Mouse (Mus musculus): Measurements from ENCODE around the gene Marc1. TPM values are rescaled to one million over a fixed set of nuclear protein-coding genes. Genes with fewer than 3 reads are reported as not detected.

Gene Marc1
- polyA plus RNA-seq, 1 experiment from 2014 or later, result 3.9 TPM

GRCm38 (mm10) chr1:184829897-184830296, 18.8 kb upstream of the Marc1 start:
- WGBS, result 88% methylated on average over 8 of the region's 8 CpGs
- Histone ChIP-seq H3K27ac (ENCODE audit: low read depth, low read length) (no peak overlapping the region), H3K4me2 (no peak overlapping the region), H3K36me3 (ENCODE audit: control insufficient read depth, insufficient read depth, low read length) (peaks cover 38% of the 10 kb centered on the region), H3K27me3 (replicated peaks; ENCODE audit: control insufficient read depth, insufficient read depth, low read length) (no peaks in the 10 kb centered on the region), H3K9me3 (ENCODE audit: control insufficient read depth, low read length) (no peaks in the 10 kb centered on the region), H3K4me1 (replicated peaks; ENCODE audit: control insufficient read depth, insufficient read depth, low read length) (peaks cover 6% of the 10 kb centered on the region), H3K4me3 (ENCODE audit: low read depth, low read length) (no peak overlapping the region), H3K9ac (ENCODE audit: low read depth, low read length) (no peak overlapping the region)
- DNase-seq (ENCODE audit: low spot score) (no peak), ATAC-seq (replicated peaks; ENCODE audit: low FRiP score) (no peak)

GRCm38 (mm10) chr1:184827175-184827701, 16.1 kb upstream of the Marc1 start:
- Histone ChIP-seq H3K9me3 (ENCODE audit: control insufficient read depth, low read length) (no peaks in the 10 kb centered on the region), H3K4me3 (ENCODE audit: low read depth, low read length) (0 out of 2 replicates have a peak overlapping the region, but pooled peaks have one; percentile 4), H3K36me3 (ENCODE audit: control insufficient read depth, insufficient read depth, low read length) (peaks cover 24% of the 10 kb centered on the region), H3K27ac (ENCODE audit: low read depth, low read length) (peak overlapping the region; percentile 34; the same call in 1 of the 2 replicates), H3K4me1 (replicated peaks; ENCODE audit: control insufficient read depth, insufficient read depth, low read length) (peaks cover 12% of the 10 kb centered on the region), H3K4me2 (peak overlapping the region; percentile 39), H3K27me3 (replicated peaks; ENCODE audit: control insufficient read depth, insufficient read depth, low read length) (no peaks in the 10 kb centered on the region), H3K9ac (ENCODE audit: low read depth, low read length) (no peak overlapping the region)
- 38% methylated on average over 23 of the region's 23 CpGs for WGBS
- DNase-seq (ENCODE audit: low spot score) (no peak), ATAC-seq (replicated peaks; ENCODE audit: low FRiP score) (no peak)

GRCm38 (mm10) chr1:184825093-184825492, 14.0 kb upstream of the Marc1 start:
- no peak overlapping the region for H3K9ac ChIP-seq (ENCODE audit: low read depth, low read length)
- WGBS, result 22% methylated on average over 11 of the region's 11 CpGs
- H3K36me3 ChIP-seq (ENCODE audit: control insufficient read depth, insufficient read depth, low read length), result peaks cover 10% of the 10 kb centered on the region
- no peak for ATAC-seq (replicated peaks; ENCODE audit: low FRiP score)
- no peaks in the 10 kb centered on the region for H3K9me3 ChIP-seq (ENCODE audit: control insufficient read depth, low read length)
- H3K4me3 ChIP-seq (ENCODE audit: low read depth, low read length), result no peak overlapping the region
- peaks cover 12% of the 10 kb centered on the region for H3K4me1 ChIP-seq (replicated peaks; ENCODE audit: control insufficient read depth, insufficient read depth, low read length)
- H3K27ac ChIP-seq (ENCODE audit: low read depth, low read length), result no peak overlapping the region
- no peak for DNase-seq (ENCODE audit: low spot score)
- peak overlapping the region; percentile 54 for H3K4me2 ChIP-seq
- H3K27me3 ChIP-seq (replicated peaks; ENCODE audit: control insufficient read depth, insufficient read depth, low read length), result no peaks in the 10 kb centered on the region

GRCm38 (mm10) chr1:184824439-184824851, 13.3 kb upstream of the Marc1 start:
- Histone ChIP-seq H3K9ac (ENCODE audit: low read depth, low read length) (no peak overlapping the region), H3K36me3 (ENCODE audit: control insufficient read depth, insufficient read depth, low read length) (peaks cover 6% of the 10 kb centered on the region), H3K27ac (ENCODE audit: low read depth, low read length) (no peak overlapping the region), H3K4me1 (replicated peaks; ENCODE audit: control insufficient read depth, insufficient read depth, low read length) (peaks cover 12% of the 10 kb centered on the region), H3K4me2 (peak overlapping the region; percentile 54), H3K4me3 (ENCODE audit: low read depth, low read length) (0 out of 2 replicates have a peak overlapping the region, but pooled peaks have one; percentile 6), H3K9me3 (ENCODE audit: control insufficient read depth, low read length) (no peaks in the 10 kb centered on the region), H3K27me3 (replicated peaks; ENCODE audit: control insufficient read depth, insufficient read depth, low read length) (no peaks in the 10 kb centered on the region)
- WGBS, result 6% methylated on average over 12 of the region's 12 CpGs
- peak; percentile 86 for ATAC-seq (replicated peaks; ENCODE audit: low FRiP score)
- peak; percentile 86 for DNase-seq (ENCODE audit: low spot score)

GRCm38 (mm10) chr1:184822678-184823077, 11.6 kb upstream of the Marc1 start:
- ATAC-seq (replicated peaks; ENCODE audit: low FRiP score) (no peak), DNase-seq (ENCODE audit: low spot score) (no peak)
- 41% methylated on average over 11 of the region's 11 CpGs for WGBS
- H3K4me1 ChIP-seq (replicated peaks; ENCODE audit: control insufficient read depth, insufficient read depth, low read length), result peaks cover 12% of the 10 kb centered on the region
- H3K4me2 ChIP-seq, result no peak overlapping the region
- H3K27me3 ChIP-seq (replicated peaks; ENCODE audit: control insufficient read depth, insufficient read depth, low read length), result no peaks in the 10 kb centered on the region
- no peak overlapping the region for H3K27ac ChIP-seq (ENCODE audit: low read depth, low read length)
- no peaks in the 10 kb centered on the region for H3K9me3 ChIP-seq (ENCODE audit: control insufficient read depth, low read length)
- H3K9ac ChIP-seq (ENCODE audit: low read depth, low read length), result no peak overlapping the region
- H3K4me3 ChIP-seq (ENCODE audit: low read depth, low read length), result no peak overlapping the region
- H3K36me3 ChIP-seq (ENCODE audit: control insufficient read depth, insufficient read depth, low read length), result peaks cover 22% of the 10 kb centered on the region

- Histone ChIP-seq H3K4me2 (no peak overlapping the region), H3K36me3 (ENCODE audit: control insufficient read depth, insufficient read depth, low read length) (peaks cover 24% of the 10 kb centered on the region), H3K27ac (ENCODE audit: low read depth, low read length) (no peak overlapping the region), H3K4me1 (replicated peaks; ENCODE audit: control insufficient read depth, insufficient read depth, low read length) (no peaks in the 10 kb centered on the region), H3K4me3 (ENCODE audit: low read depth, low read length) (no peak overlapping the region), H3K27me3 (replicated peaks; ENCODE audit: control insufficient read depth, insufficient read depth, low read length) (no peaks in the 10 kb centered on the region), H3K9ac (ENCODE audit: low read depth, low read length) (no peak overlapping the region), H3K9me3 (ENCODE audit: control insufficient read depth, low read length) (no peaks in the 10 kb centered on the region)
- ATAC-seq (replicated peaks; ENCODE audit: low FRiP score), result no peak
- DNase-seq (ENCODE audit: low spot score), result no peak
- WGBS, result 80% methylated on average over 6 of the region's 6 CpGs
Observed at GRCm38 (mm10) chr1:184817768-184818167, 6.7 kb upstream of the Marc1 start.

- WGBS, result 67% methylated on average over 8 of the region's 8 CpGs
- DNase-seq (ENCODE audit: low spot score), result no peak
- Histone ChIP-seq H3K4me2 (no peak overlapping the region), H3K4me3 (ENCODE audit: low read depth, low read length) (no peak overlapping the region), H3K27ac (ENCODE audit: low read depth, low read length) (no peak overlapping the region), H3K36me3 (ENCODE audit: control insufficient read depth, insufficient read depth, low read length) (no peaks in the 10 kb centered on the region), H3K4me1 (replicated peaks; ENCODE audit: control insufficient read depth, insufficient read depth, low read length) (peaks cover 14% of the 10 kb centered on the region), H3K27me3 (replicated peaks; ENCODE audit: control insufficient read depth, insufficient read depth, low read length) (peaks cover 15% of the 10 kb centered on the region), H3K9me3 (ENCODE audit: control insufficient read depth, low read length) (no peaks in the 10 kb centered on the region), H3K9ac (ENCODE audit: low read depth, low read length) (no peak overlapping the region)
- ATAC-seq (replicated peaks; ENCODE audit: low FRiP score), result no peak
Observed at GRCm38 (mm10) chr1:184811716-184812250, 670 bp upstream of the Marc1 start.

- no peak overlapping the region for H3K9ac ChIP-seq (ENCODE audit: low read depth, low read length)
Observed at GRCm38 (mm10) chr1:184809578-184810001, 1.5 kb downstream of the Marc1 start.

GRCm38 (mm10) chr1:184808418-184809012, 2.6 kb downstream of the Marc1 start:
- no peak overlapping the region for H3K27ac ChIP-seq (ENCODE audit: low read depth, low read length)
- H3K4me2 ChIP-seq, result no peak overlapping the region
- peaks cover 14% of the 10 kb centered on the region for H3K4me1 ChIP-seq (replicated peaks; ENCODE audit: control insufficient read depth, insufficient read depth, low read length)
- H3K4me3 ChIP-seq (ENCODE audit: low read depth, low read length), result no peak overlapping the region
- H3K27me3 ChIP-seq (replicated peaks; ENCODE audit: control insufficient read depth, insufficient read depth, low read length), result peaks cover 15% of the 10 kb centered on the region
- ATAC-seq (replicated peaks; ENCODE audit: low FRiP score), result no peak
- no peak for DNase-seq (ENCODE audit: low spot score)
- no peaks in the 10 kb centered on the region for H3K9me3 ChIP-seq (ENCODE audit: control insufficient read depth, low read length)
- 77% methylated on average over 17 of the region's 17 CpGs for WGBS
- H3K9ac ChIP-seq (ENCODE audit: low read depth, low read length), result no peak overlapping the region
- no peaks in the 10 kb centered on the region for H3K36me3 ChIP-seq (ENCODE audit: control insufficient read depth, insufficient read depth, low read length)

More at GRCm38 (mm10) chr1:184809578-184810001, 1.5 kb downstream of the Marc1 start:
- Histone ChIP-seq H3K36me3 (ENCODE audit: control insufficient read depth, insufficient read depth, low read length) (no peaks in the 10 kb centered on the region), H3K9me3 (ENCODE audit: control insufficient read depth, low read length) (no peaks in the 10 kb centered on the region), H3K4me2 (no peak overlapping the region), H3K4me3 (ENCODE audit: low read depth, low read length) (no peak overlapping the region), H3K4me1 (replicated peaks; ENCODE audit: control insufficient read depth, insufficient read depth, low read length) (peaks cover 14% of the 10 kb centered on the region), H3K27ac (ENCODE audit: low read depth, low read length) (no peak overlapping the region), H3K27me3 (replicated peaks; ENCODE audit: control insufficient read depth, insufficient read depth, low read length) (peaks cover 15% of the 10 kb centered on the region)
- DNase-seq (ENCODE audit: low spot score), result no peak
- ATAC-seq (replicated peaks; ENCODE audit: low FRiP score), result no peak
- WGBS, result 69% methylated on average over 6 of the region's 6 CpGs

Data from liver, embryonic 11.5 days (tissue).